Mouse (Mus musculus): ENCODE results near the gene Tmem108. TPM values are rescaled to one million over a fixed set of nuclear protein-coding genes. Genes with fewer than 3 reads are reported as not detected.

Gene Tmem108
- polyA plus RNA-seq, 1 experiment from 2014 or later, result 13.3 TPM

- ATAC-seq (ENCODE audit: borderline replicate concordance, extremely low read depth, low FRiP score, low TSS enrichment), result no peak
- Histone ChIP-seq H3K4me1 (peaks cover 28% of the 10 kb centered on the region), H3K36me3 (no peaks in the 10 kb centered on the region), H3K4me3 (no peak overlapping the region), H3K9me3 (no peaks in the 10 kb centered on the region), H3K4me2 (no peak overlapping the region), H3K27ac (no peak overlapping the region), H3K9ac (no peak overlapping the region), H3K27me3 (no peaks in the 10 kb centered on the region)
- 61% methylated on average over 7 of the region's 7 CpGs for WGBS
Observed at GRCm38 (mm10) chr9:103443824-103444185, 317.8 kb downstream of the Tmem108 start.

GRCm38 (mm10) chr9:103443121-103443823, 318.4 kb downstream of the Tmem108 start:
- no peak for ATAC-seq (ENCODE audit: borderline replicate concordance, extremely low read depth, low FRiP score, low TSS enrichment)

GRCm38 (mm10) chr9:103440597-103440996, 321.0 kb downstream of the Tmem108 start:
- Histone ChIP-seq H3K4me3 (no peak overlapping the region), H3K9me3 (no peaks in the 10 kb centered on the region), H3K36me3 (no peaks in the 10 kb centered on the region), H3K27me3 (no peaks in the 10 kb centered on the region), H3K9ac (no peak overlapping the region), H3K4me1 (peaks cover 28% of the 10 kb centered on the region), H3K4me2 (no peak overlapping the region), H3K27ac (no peak overlapping the region)
- 16% methylated on average over 3 of the region's 3 CpGs for WGBS
- ATAC-seq (ENCODE audit: borderline replicate concordance, extremely low read depth, low FRiP score, low TSS enrichment), result peak; percentile 24; the same call in 1 of the 2 replicates

More at GRCm38 (mm10) chr9:103443121-103443823, 318.4 kb downstream of the Tmem108 start:
- peaks cover 28% of the 10 kb centered on the region for H3K4me1 ChIP-seq
- no peaks in the 10 kb centered on the region for H3K27me3 ChIP-seq
- no peak overlapping the region for H3K4me2 ChIP-seq
- no peak overlapping the region for H3K9ac ChIP-seq
- H3K4me3 ChIP-seq, result no peak overlapping the region
- no peaks in the 10 kb centered on the region for H3K36me3 ChIP-seq
- no peaks in the 10 kb centered on the region for H3K9me3 ChIP-seq
- WGBS, result 33% methylated on average over 13 of the region's 13 CpGs
- H3K27ac ChIP-seq, result no peak overlapping the region

- no peak overlapping the region for H3K27ac ChIP-seq
- 47% methylated on average over 5 of the region's 5 CpGs for WGBS
- ATAC-seq (ENCODE audit: borderline replicate concordance, extremely low read depth, low FRiP score, low TSS enrichment), result no peak
Observed at GRCm38 (mm10) chr9:103437104-103437503, 324.5 kb downstream of the Tmem108 start.

GRCm38 (mm10) chr9:103434116-103434515, 327.5 kb downstream of the Tmem108 start:
- 49% methylated on average over 4 of the region's 4 CpGs for WGBS
- Histone ChIP-seq H3K9ac (no peak overlapping the region), H3K4me1 (peaks cover 19% of the 10 kb centered on the region), H3K27ac (no peak overlapping the region), H3K27me3 (no peaks in the 10 kb centered on the region), H3K36me3 (no peaks in the 10 kb centered on the region), H3K9me3 (no peaks in the 10 kb centered on the region), H3K4me2 (no peak overlapping the region), H3K4me3 (no peak overlapping the region)
- no peak for ATAC-seq (ENCODE audit: borderline replicate concordance, extremely low read depth, low FRiP score, low TSS enrichment)

More at GRCm38 (mm10) chr9:103437104-103437503, 324.5 kb downstream of the Tmem108 start:
- Histone ChIP-seq H3K4me1 (peaks cover 31% of the 10 kb centered on the region), H3K36me3 (no peaks in the 10 kb centered on the region), H3K4me2 (no peak overlapping the region), H3K9me3 (no peaks in the 10 kb centered on the region), H3K27me3 (no peaks in the 10 kb centered on the region), H3K4me3 (no peak overlapping the region), H3K9ac (no peak overlapping the region)

Other genes with a start within 250 kb of the Tmem108 start
- gene Nphp3, start 240.7 kb upstream of the Tmem108 start, polyA plus RNA-seq (2015; fragmentation: Nextera tagmentation; extraction: Ambion mirVana), result 4.7 and 4.9 TPM in 2 replicates